Mouse (Mus musculus) erythroblast, embryonic 14.5 days (primary cell): ENCODE results near the gene Cnksr1. TPM values are rescaled to one million over a fixed set of nuclear protein-coding genes. Genes with fewer than 3 reads are reported as not detected.

Experiments
- H3K27me3 ChIP-seq: 2 replicates; pipeline ENCODE4 v1.6.1; 2012; ENCODE audit warnings: inconsistent platforms; ENCODE audit not compliant: control insufficient read depth
- H3K36me3 ChIP-seq: 2 replicates; pipeline ENCODE4 v1.6.1; 2012; ENCODE audit warnings: mild to moderate bottlenecking, inconsistent platforms; ENCODE audit not compliant: control insufficient read depth
- H3K4me1 ChIP-seq: 2 replicates; pipeline ENCODE4 v1.6.1; 2012; ENCODE audit warnings: inconsistent platforms; ENCODE audit not compliant: control insufficient read depth
- H3K4me3 ChIP-seq: replicated peaks from 2 replicates; pipeline ENCODE3; 2012; ENCODE audit warnings: moderate library complexity, mild to moderate bottlenecking, inconsistent platforms
- H3K9me3 ChIP-seq: 2 replicates; pipeline ENCODE4 v1.6.1; 2012; ENCODE audit warnings: low read length, inconsistent platforms, mixed read lengths; ENCODE audit not compliant: control insufficient read depth
- GATA1 ChIP-seq: IDR thresholded peaks from 2 replicates; pipeline ENCODE4 v1.6.1; 2012; ENCODE audit warnings: low read length, inconsistent platforms, mixed read lengths
- TAL1 ChIP-seq: IDR thresholded peaks from 3 replicates; pipeline ENCODE4 v1.6.1; 2012; ENCODE audit warnings: low read length, inconsistent platforms, mixed read lengths
- polyA plus RNA-seq: library from polyadenylated mRNA; stranded (reverse); fragments of >175 nt; gene quantifications from 2 replicates; pipeline ENCODE4 v1.2.3, GENCODE M21; 2012

The Cnksr1 gene
- polyA plus RNA-seq, 1 experiment, result not detected

GRCm38 (mm10) chr4:134246719-134247258 is 8.6 kb upstream of the Cnksr1 start, which contains the start of gene Gm30191:
Gm30191 (plus strand) TSS chr4:134246935.
- peaks cover 7% of the 10 kb centered on the region for H3K36me3 ChIP-seq
- TF ChIP-seq GATA1, result no peak
- peak within 1 kb of the TSS; percentile 83 for H3K4me3 ChIP-seq
- peaks cover 3% of the 10 kb centered on the region; the same call in 1 of the 2 replicates for H3K9me3 ChIP-seq
- peaks cover 42% of the 10 kb centered on the region for H3K4me1 ChIP-seq
- H3K27me3 ChIP-seq, result peaks cover 58% of the 10 kb centered on the region

DNA sequence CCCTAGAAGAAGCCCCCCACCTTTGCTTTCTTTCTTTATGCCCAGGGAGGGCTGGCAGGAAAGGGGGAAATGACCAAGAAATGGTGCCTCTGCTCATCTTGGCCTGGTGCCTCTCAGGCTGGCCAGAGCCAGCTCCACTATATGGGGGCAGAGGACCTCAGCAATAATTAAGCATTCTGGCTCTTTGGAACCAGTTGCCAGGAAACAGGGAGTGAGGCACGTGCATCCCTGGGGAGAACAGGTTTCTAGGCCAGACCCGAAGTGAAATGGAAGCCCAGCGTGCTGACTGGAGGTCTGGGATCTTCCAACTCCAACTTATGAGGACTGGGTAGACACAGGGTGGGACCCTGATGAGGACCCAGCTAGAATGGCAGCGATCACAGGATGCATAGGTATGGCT is 8.1 kb upstream of the Cnksr1 start:
- no peak for TF ChIP-seq TAL1
- TF ChIP-seq GATA1, result no peak
- peaks cover 7% of the 10 kb centered on the region for H3K36me3 ChIP-seq
- H3K27me3 ChIP-seq, result peaks cover 53% of the 10 kb centered on the region
- no peak overlapping the region for H3K4me3 ChIP-seq
- H3K9me3 ChIP-seq, result peaks cover 3% of the 10 kb centered on the region; the same call in 1 of the 2 replicates
- H3K4me1 ChIP-seq, result peaks cover 37% of the 10 kb centered on the region

GRCm38 (mm10) chr4:134245148-134245843 is 7.1 kb upstream of the Cnksr1 start, which contains the start of gene Zfp593:
Zfp593 (minus strand) TSS chr4:134245592.
- H3K4me1 ChIP-seq, result peaks cover 29% of the 10 kb centered on the region
- H3K4me3 ChIP-seq, result peak within 1 kb of the TSS; percentile 83
- peaks cover 7% of the 10 kb centered on the region for H3K36me3 ChIP-seq
- no peak; the same call in 1 of the 2 replicates for TF ChIP-seq GATA1
- H3K27me3 ChIP-seq, result peaks cover 43% of the 10 kb centered on the region
- no peaks in the 10 kb centered on the region for H3K9me3 ChIP-seq

DNA sequence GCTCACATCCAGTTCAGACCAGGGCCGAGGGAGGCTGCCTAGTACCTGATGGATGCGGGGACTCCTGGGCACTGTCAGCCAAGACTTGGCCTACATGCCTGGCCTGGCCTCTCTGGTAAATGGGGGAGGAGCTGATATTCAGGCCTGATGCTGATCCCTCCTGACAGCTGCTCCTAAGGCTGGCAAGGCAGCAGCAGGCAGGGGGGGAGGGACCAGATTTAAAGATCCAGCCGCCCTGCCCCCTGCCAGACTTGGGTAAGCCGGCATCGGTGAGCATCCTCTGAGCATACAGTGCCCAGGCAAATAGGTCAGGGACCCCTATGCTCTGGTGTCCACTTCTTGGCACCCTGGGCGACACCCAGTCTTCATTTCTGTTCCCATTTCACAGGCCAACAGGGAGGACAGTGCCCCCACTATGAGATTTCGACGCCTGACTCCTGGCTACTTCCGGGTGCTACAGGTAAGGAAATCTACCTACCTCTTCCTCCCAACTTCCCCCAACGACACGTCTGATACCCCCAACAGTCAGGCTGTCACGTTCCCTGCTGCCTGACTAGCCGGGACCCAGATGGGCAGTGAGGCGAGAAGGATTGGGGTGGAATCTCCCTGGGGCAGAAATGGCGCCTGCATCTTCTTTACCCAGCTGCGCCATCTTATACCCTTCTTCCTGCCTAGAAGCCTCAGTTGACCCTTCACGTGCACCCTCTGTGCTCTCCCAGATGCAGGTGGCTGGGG is 5.5 kb upstream of the Cnksr1 start, which contains the start of gene E130218I03Rik:
Gene E130218I03Rik (plus strand): TSS at position 147 of the 735 bp plus-strand sequence.
- peaks cover 30% of the 10 kb centered on the region for H3K27me3 ChIP-seq
- H3K4me3 ChIP-seq, result peak within 1 kb of the TSS; percentile 83
- H3K4me1 ChIP-seq, result peaks cover 25% of the 10 kb centered on the region
- TF ChIP-seq TAL1 (no peak), GATA1 (no peak)
- H3K9me3 ChIP-seq, result no peaks in the 10 kb centered on the region
- H3K36me3 ChIP-seq, result peaks cover 7% of the 10 kb centered on the region

DNA sequence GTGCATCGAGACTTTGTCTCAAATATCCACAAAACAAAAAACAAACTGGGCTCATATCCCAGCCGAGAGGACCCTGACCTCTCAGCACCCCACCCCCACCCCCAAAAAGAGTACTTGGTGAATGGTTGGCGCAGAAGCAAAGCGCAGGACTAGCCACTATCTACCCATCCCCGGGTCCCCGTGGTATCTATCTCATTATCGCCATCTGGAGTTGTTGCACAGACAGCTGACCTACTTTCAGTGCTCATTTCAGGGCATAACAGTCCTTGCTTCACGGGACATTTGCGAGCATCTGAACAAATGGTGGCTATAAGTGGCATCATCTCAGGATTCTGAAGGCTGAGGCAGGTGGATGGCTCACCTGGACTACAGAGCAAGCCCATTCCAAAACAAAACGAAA is 487 bp upstream of the Cnksr1 start:
- Histone ChIP-seq H3K4me3 (no peak overlapping the region), H3K27me3 (peaks cover 29% of the 10 kb centered on the region), H3K4me1 (peaks cover 15% of the 10 kb centered on the region), H3K9me3 (no peaks in the 10 kb centered on the region), H3K36me3 (peaks cover 3% of the 10 kb centered on the region; the same call in 1 of the 2 replicates)
- no peak for TF ChIP-seq GATA1
- no peak for TF ChIP-seq TAL1

DNA sequence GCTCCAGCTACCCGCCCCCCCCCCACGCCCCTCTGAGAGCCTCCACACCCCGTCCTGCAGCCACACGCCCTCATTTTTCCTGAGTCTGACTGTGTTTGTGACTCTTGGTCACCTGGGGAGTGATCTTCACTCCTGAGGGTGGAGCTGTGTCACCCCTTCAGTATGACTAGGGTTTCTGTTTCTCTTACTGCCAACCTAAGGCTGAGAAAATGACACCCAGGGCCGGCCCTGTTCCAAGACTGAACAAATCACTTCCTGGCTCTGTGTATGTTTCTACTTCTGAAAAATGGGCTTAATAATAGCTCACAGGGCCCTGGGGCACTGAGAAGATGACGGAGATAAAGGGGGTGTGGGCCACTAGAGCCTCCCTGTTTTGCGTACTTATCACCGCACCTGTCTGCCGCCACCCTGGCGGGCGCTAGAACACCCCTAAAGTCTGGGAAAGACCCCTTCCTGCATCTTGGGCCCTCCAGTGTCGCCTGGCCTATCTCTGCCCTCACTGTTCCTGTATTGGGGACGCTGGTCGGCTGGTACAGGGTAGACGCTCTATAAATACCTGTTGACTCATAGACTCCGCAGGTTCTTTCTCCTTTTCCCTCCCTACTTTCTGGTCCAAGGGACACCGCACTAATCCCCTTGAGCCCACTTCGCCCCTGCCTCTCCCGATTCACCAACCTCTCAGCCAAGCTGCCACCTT is 469 bp downstream of the Cnksr1 start:
- Histone ChIP-seq H3K27me3 (peaks cover 32% of the 10 kb centered on the region), H3K4me1 (peaks cover 13% of the 10 kb centered on the region), H3K36me3 (no peaks in the 10 kb centered on the region), H3K4me3 (no peak overlapping the region), H3K9me3 (no peaks in the 10 kb centered on the region)
- TF ChIP-seq GATA1 (no peak), TAL1 (no peak)

GRCm38 (mm10) chr4:134234876-134235275 is 3.3 kb downstream of the Cnksr1 start:
- Histone ChIP-seq H3K36me3 (no peaks in the 10 kb centered on the region), H3K27me3 (peaks cover 34% of the 10 kb centered on the region), H3K9me3 (no peaks in the 10 kb centered on the region), H3K4me1 (peaks cover 13% of the 10 kb centered on the region), H3K4me3 (no peak overlapping the region)
- TF ChIP-seq GATA1 (no peak), TAL1 (no peak)

- TF ChIP-seq GATA1 (no peak), TAL1 (no peak)
- Histone ChIP-seq H3K27me3 (peaks cover 5% of the 10 kb centered on the region; the same call in 1 of the 2 replicates), H3K4me1 (no peaks in the 10 kb centered on the region), H3K4me3 (no peak overlapping the region), H3K36me3 (no peaks in the 10 kb centered on the region), H3K9me3 (no peaks in the 10 kb centered on the region)
Measured at GRCm38 (mm10) chr4:134230431-134230830, 7.8 kb downstream of the Cnksr1 start.
